Mouse (Mus musculus) liver, embryonic 13.5 days (tissue): ENCODE measurements around the gene Arsg. TPM values are rescaled to one million over a fixed set of nuclear protein-coding genes. Genes with fewer than 3 reads are reported as not detected.

Experiments used
- ATAC-seq: fragments of 200-750 bp; cut with Nextera tagmentation; 2 replicates; pipeline ENCODE4 v1.8.0; 2017; ENCODE audit warnings: low read depth, mild to moderate bottlenecking, moderate number of reproducible peaks, moderate library complexity
- DNase-seq: peaks from one replicate; pipeline ENCODE4 v3.0.0; 2022
- H3K27ac ChIP-seq: fragments of 300-500 bp; sonication (generic); 2 replicates; pipeline ENCODE4 v1.5.1; 2015; ENCODE audit warnings: moderate library complexity, mild to moderate bottlenecking, inconsistent platforms
- H3K27me3 ChIP-seq: fragments of 300-500 bp; sonication (generic); 2 replicates; pipeline ENCODE4 v1.6.1; 2015; ENCODE audit warnings: mild to moderate bottlenecking, inconsistent platforms
- H3K36me3 ChIP-seq: fragments of 300-500 bp; sonication (generic); 2 replicates; pipeline ENCODE4 v1.6.1; 2015; ENCODE audit warnings: mild to moderate bottlenecking, inconsistent platforms
- H3K4me1 ChIP-seq: fragments of 300-500 bp; sonication (generic); replicated peaks from 2 replicates; pipeline ENCODE4 v1.6.1; 2015; ENCODE audit warnings: inconsistent platforms
- H3K4me2 ChIP-seq: fragments of 300-500 bp; sonication (generic); 2 replicates; pipeline ENCODE4 v1.6.1; 2015; ENCODE audit warnings: inconsistent platforms, mild to moderate bottlenecking, moderate library complexity
- H3K4me3 ChIP-seq: fragments of 300-500 bp; sonication (generic); replicated peaks from 2 replicates; pipeline ENCODE4 v1.5.1; 2015; ENCODE audit warnings: mild to moderate bottlenecking, inconsistent platforms
- H3K9ac ChIP-seq: fragments of 300-500 bp; sonication (generic); 2 replicates; pipeline ENCODE4 v1.6.1; 2015; ENCODE audit warnings: mild to moderate bottlenecking, inconsistent platforms
- H3K9me3 ChIP-seq: fragments of 300-500 bp; sonication (generic); replicated peaks from 2 replicates; pipeline ENCODE4 v1.6.1; 2016; ENCODE audit warnings: inconsistent platforms
- WGBS: fragments of 180-500 bp; shearing (Covaris S2); methylation state at CpG from one replicate; pipeline ENCODE4 v1.1.7; 2015; ENCODE audit not compliant: insufficient replicate concordance; 5-methylcytosine and 5-hydroxymethylcytosine counted together
- polyA plus RNA-seq: library from polyadenylated mRNA; unstranded; fragments of >200 nt; fragmentation: Nextera tagmentation; extraction: Ambion mirVana; gene quantifications from 2 replicates; pipeline ENCODE4 v1.2.1, GENCODE M21; 2015

Gene Arsg
- polyA plus RNA-seq, 1 experiment from 2014 or later: 2.8 TPM

DNA sequence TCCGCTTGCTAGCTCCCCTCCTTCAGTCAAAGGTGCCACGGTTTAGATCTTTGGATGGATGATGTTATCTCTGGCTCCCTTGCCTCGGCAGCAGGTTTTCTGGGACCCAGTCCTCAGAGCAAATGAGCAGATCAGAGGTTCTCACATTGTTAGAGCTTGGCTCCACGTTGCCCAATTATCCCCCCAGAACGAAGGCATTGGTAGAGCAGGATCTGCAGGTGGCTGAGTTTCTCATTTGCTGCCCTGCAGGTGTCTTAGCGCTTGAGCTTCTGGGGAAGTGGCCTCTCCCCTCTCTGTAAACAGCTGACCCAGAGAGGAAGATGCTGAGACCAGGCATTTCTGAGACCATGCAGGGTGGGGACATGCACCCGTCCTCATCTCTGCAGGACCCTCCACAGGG, 47.8 kb downstream of the Arsg start:
- no peaks in the 10 kb centered on the region for H3K27me3 ChIP-seq
- no peak overlapping the region for H3K9ac ChIP-seq
- H3K4me1 ChIP-seq: peaks cover 40% of the 10 kb centered on the region
- ATAC-seq (no peak), DNase-seq (no peak)
- H3K4me3 ChIP-seq: no peak overlapping the region
- WGBS: 50% methylated on average over 7 of the region's 7 CpGs
- H3K27ac ChIP-seq: no peak overlapping the region
- no peaks in the 10 kb centered on the region for H3K9me3 ChIP-seq
- no peaks in the 10 kb centered on the region for H3K36me3 ChIP-seq
- H3K4me2 ChIP-seq: no peak overlapping the region

DNA sequence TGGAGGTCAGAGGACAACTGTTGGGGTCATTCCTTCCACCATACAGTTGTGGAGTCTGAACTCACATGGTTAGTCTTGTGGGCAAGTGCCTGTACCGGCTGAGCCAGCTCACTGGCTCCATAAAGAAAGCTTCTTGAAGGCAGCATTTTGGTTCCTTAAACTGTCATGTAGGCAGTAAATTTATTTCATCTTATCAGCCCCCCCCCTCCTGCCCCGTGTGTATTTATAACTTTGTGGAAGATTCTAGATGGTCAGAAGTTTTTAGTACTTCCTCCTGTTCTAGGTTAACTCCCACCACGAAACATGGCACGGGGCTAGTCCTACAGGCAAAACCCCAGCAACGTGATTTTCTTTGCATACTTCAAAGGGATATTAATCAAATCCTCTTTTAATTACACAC, 51.7 kb downstream of the Arsg start:
- Histone ChIP-seq H3K4me3 (no peak overlapping the region), H3K9me3 (no peaks in the 10 kb centered on the region), H3K4me2 (no peak overlapping the region), H3K36me3 (no peaks in the 10 kb centered on the region), H3K27me3 (no peaks in the 10 kb centered on the region), H3K9ac (no peak overlapping the region), H3K4me1 (peaks cover 14% of the 10 kb centered on the region), H3K27ac (no peak overlapping the region)
- ATAC-seq: no peak
- no peak for DNase-seq
- 47% methylated on average over 5 of the region's 5 CpGs for WGBS

DNA sequence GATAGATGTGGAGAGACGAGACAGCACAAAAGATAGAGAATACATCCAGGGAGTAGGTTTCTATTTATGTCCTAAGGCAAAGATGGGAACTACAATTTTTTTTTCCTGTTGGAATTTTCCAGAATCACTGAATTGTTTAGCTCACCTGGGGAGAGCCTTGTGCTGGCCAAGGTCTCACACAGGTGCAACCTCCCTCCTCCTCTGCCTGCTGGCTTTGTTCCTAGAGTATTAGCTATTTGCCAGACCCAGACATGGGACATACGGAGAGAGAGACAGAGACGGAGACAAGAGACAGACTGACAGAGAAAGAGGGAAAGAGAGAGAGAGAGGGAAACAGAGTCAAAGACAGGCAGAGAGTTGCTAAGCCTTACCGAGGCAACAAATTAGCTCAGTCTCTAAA, 52.4 kb downstream of the Arsg start:
- no peak overlapping the region for H3K4me2 ChIP-seq
- H3K9me3 ChIP-seq: no peaks in the 10 kb centered on the region
- H3K9ac ChIP-seq: no peak overlapping the region
- WGBS: 80% methylated on average over 4 of the region's 4 CpGs
- no peaks in the 10 kb centered on the region for H3K27me3 ChIP-seq
- no peak overlapping the region for H3K27ac ChIP-seq
- H3K36me3 ChIP-seq: no peaks in the 10 kb centered on the region
- no peak overlapping the region for H3K4me3 ChIP-seq
- DNase-seq: no peak
- peaks cover 7% of the 10 kb centered on the region for H3K4me1 ChIP-seq
- ATAC-seq: no peak

DNA sequence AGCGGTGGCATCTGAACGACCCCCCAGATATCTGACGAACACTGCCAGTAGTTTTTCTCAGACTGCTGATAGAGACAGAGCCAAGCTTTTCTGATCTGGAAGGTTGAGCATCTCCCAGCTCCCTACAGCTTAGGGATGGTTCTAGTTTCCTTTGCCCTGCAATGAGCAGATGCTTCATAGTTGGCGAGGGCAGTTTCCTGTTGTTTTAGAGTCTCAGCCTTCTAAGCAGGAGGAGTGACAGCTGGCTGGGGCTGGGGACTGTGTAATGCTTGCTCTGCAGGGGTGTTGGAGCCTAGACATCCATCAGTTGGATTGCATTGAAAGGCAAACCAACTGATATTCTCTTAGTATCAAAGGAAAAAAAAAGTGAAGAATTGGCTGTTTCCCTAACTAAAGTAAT, 56.9 kb downstream of the Arsg start:
- H3K27ac ChIP-seq: no peak overlapping the region
- no peaks in the 10 kb centered on the region for H3K9me3 ChIP-seq
- WGBS: 78% methylated on average over 4 of the region's 4 CpGs
- H3K4me3 ChIP-seq: no peak overlapping the region
- no peaks in the 10 kb centered on the region for H3K27me3 ChIP-seq
- H3K9ac ChIP-seq: no peak overlapping the region
- ATAC-seq (no peak), DNase-seq (no peak)
- H3K36me3 ChIP-seq: no peaks in the 10 kb centered on the region
- H3K4me1 ChIP-seq: no peaks in the 10 kb centered on the region
- H3K4me2 ChIP-seq: no peak overlapping the region

GRCm38 (mm10) chr11:109535966-109536365, 62.8 kb downstream of the Arsg start:
- H3K36me3 ChIP-seq: no peaks in the 10 kb centered on the region
- peaks cover 28% of the 10 kb centered on the region for H3K4me1 ChIP-seq
- no peaks in the 10 kb centered on the region for H3K9me3 ChIP-seq
- H3K27ac ChIP-seq: no peak overlapping the region
- no peaks in the 10 kb centered on the region for H3K27me3 ChIP-seq
- H3K9ac ChIP-seq: no peak overlapping the region
- no peak overlapping the region for H3K4me3 ChIP-seq
- DNase-seq (no peak), ATAC-seq (no peak)
- no peak overlapping the region for H3K4me2 ChIP-seq
- 82% methylated on average over 6 of the region's 6 CpGs for WGBS

DNA sequence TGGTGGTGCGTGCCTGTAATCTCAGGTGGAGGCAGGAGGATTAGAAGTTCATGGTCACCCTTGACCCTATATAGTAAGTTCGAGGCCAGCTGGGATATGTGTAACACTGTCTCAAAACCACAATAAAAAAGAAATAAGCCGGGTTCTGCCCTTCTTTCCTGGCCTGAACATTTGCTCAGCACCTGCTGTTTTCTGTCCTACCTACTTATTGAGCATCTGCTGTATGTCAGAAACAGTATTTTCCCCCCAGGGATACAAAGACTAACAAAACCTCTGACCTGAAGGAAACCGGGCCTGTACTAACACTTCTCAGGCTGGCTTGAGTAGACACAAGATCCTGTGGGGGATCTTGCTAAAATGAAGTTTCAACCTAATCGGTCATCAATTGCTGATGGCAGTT, 63.8 kb downstream of the Arsg start:
- no peaks in the 10 kb centered on the region for H3K36me3 ChIP-seq
- no peak overlapping the region for H3K27ac ChIP-seq
- DNase-seq: no peak
- H3K4me1 ChIP-seq: peaks cover 38% of the 10 kb centered on the region
- H3K9me3 ChIP-seq: no peaks in the 10 kb centered on the region
- no peaks in the 10 kb centered on the region for H3K27me3 ChIP-seq
- no peak overlapping the region for H3K4me2 ChIP-seq
- H3K9ac ChIP-seq: no peak overlapping the region
- WGBS: 74% methylated on average over 5 of the region's 5 CpGs
- no peak overlapping the region for H3K4me3 ChIP-seq
- no peak for ATAC-seq

DNA sequence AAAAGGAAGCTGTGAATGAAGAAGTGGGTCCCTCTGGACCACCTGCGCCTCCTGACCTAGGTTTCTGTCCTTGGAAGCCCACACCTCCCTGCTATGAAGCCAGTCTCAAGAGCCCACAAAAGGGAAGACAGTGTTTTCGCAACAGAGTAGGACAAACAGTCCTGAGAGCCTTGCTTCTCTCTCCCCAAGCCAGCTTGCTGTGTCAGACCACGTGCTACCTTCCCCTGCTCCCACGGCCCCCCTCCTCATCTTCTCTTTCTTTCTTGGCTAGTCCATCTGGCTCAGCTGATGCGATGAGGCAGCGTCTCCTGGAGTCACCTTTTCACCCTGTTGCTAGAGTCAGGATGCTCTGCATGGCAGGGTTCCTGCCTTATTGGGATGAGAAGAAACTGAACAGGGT, 66.1 kb downstream of the Arsg start:
- H3K36me3 ChIP-seq: no peaks in the 10 kb centered on the region
- DNase-seq (no peak), ATAC-seq (no peak)
- no peaks in the 10 kb centered on the region for H3K27me3 ChIP-seq
- no peaks in the 10 kb centered on the region for H3K9me3 ChIP-seq
- peaks cover 55% of the 10 kb centered on the region for H3K4me1 ChIP-seq
- no peak overlapping the region for H3K9ac ChIP-seq
- no peak overlapping the region for H3K4me2 ChIP-seq
- 56% methylated on average over 6 of the region's 6 CpGs for WGBS
- H3K4me3 ChIP-seq: no peak overlapping the region
- no peak overlapping the region for H3K27ac ChIP-seq

- Histone ChIP-seq H3K4me1 (peaks cover 89% of the 10 kb centered on the region), H3K9ac (no peak overlapping the region), H3K4me2 (no peak overlapping the region), H3K27ac (peak overlapping the region; percentile 80; the same call in 1 of the 2 replicates), H3K36me3 (no peaks in the 10 kb centered on the region), H3K27me3 (no peaks in the 10 kb centered on the region), H3K9me3 (no peaks in the 10 kb centered on the region), H3K4me3 (no peak overlapping the region)
- 75% methylated on average over 9 of the region's 9 CpGs for WGBS
- no peak for DNase-seq
- no peak for ATAC-seq
These were observed 70.3 kb downstream of the Arsg start for GRCm38 (mm10) chr11:109543466-109543865.

DNA sequence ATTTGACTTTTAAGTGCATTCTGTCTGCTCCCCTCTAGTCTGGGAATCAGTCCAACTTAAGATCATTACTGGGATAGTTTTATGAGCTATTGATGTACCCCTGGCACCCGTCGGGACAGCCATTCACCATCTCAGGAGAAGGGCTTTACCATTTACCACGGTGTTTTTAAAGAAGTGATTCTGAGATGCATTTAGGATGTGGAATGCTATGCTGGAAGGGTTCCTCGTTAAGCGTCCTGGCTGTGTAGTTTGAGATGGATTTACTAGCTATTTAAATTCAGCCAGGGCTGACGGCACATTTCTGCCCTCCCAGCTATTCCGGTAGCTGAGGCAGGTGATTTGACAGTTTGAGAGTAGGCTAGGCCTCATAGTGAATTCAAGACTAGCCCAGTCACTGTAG, 71.3 kb downstream of the Arsg start:
- Histone ChIP-seq H3K27ac (peak overlapping the region; percentile 80; the same call in 1 of the 2 replicates), H3K4me2 (no peak overlapping the region), H3K4me1 (peaks cover 89% of the 10 kb centered on the region), H3K36me3 (no peaks in the 10 kb centered on the region), H3K9me3 (no peaks in the 10 kb centered on the region), H3K27me3 (no peaks in the 10 kb centered on the region), H3K4me3 (no peak overlapping the region), H3K9ac (no peak overlapping the region)
- DNase-seq (no peak), ATAC-seq (no peak)
- 84% methylated on average over 7 of the region's 7 CpGs for WGBS

DNA sequence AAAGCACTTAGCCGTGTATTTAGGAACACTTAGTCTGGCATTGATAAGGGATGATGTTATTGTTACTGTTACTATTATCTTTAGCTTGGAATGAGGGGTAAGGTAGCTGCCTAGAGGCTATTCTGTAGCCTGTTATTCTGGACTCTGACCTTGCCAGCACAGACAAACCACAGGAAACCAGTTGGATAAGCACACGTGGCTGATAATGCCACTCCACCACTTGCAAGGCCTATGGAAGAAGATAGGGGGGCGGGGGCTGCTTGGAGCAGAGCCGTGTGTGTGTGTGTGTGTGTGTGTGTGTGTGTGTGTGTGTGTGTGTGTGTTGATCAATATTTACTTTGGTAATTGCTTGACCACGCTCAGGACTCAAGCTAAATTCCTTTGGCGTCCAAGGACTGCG, 72.1 kb downstream of the Arsg start:
- Histone ChIP-seq H3K4me2 (peak overlapping the region; percentile 53), H3K4me1 (peaks cover 90% of the 10 kb centered on the region)
- ATAC-seq: peak; percentile 43

GRCm38 (mm10) chr11:109545700-109546143, 72.5 kb downstream of the Arsg start:
- peak overlapping the region; percentile 20 for H3K9ac ChIP-seq
- WGBS: 29% methylated on average over 12 of the region's 12 CpGs
- H3K27ac ChIP-seq: peak overlapping the region; percentile 80
- no peaks in the 10 kb centered on the region for H3K27me3 ChIP-seq
- H3K4me2 ChIP-seq: peak overlapping the region; percentile 53
- DNase-seq (no peak), ATAC-seq (no peak)
- H3K4me3 ChIP-seq: no peak overlapping the region; the same call in 1 of the 2 replicates
- H3K9me3 ChIP-seq: no peaks in the 10 kb centered on the region
- no peaks in the 10 kb centered on the region for H3K36me3 ChIP-seq
- H3K4me1 ChIP-seq: peaks cover 90% of the 10 kb centered on the region

More for the DNA sequence above, 72.1 kb downstream of the Arsg start:
- Histone ChIP-seq H3K27me3 (no peaks in the 10 kb centered on the region), H3K9me3 (no peaks in the 10 kb centered on the region), H3K36me3 (no peaks in the 10 kb centered on the region), H3K9ac (peak overlapping the region; percentile 20), H3K4me3 (no peak overlapping the region; the same call in 1 of the 2 replicates), H3K27ac (peak overlapping the region; percentile 80)
- peak; percentile 43 for DNase-seq
- WGBS: 14% methylated on average over 7 of the region's 7 CpGs

GRCm38 (mm10) chr11:109546305-109547001, 73.3 kb downstream of the Arsg start:
- H3K27ac ChIP-seq: peak overlapping the region; percentile 80
- 63% methylated on average over 16 of the region's 16 CpGs for WGBS
- peak overlapping the region; percentile 20; the same call in 1 of the 2 replicates for H3K9ac ChIP-seq
- H3K4me2 ChIP-seq: 0 out of 2 replicates have a peak overlapping the region, but pooled peaks have one; percentile 53
- H3K27me3 ChIP-seq: no peaks in the 10 kb centered on the region
- DNase-seq: no peak
- H3K4me3 ChIP-seq: no peak overlapping the region
- H3K9me3 ChIP-seq: no peaks in the 10 kb centered on the region
- no peaks in the 10 kb centered on the region for H3K36me3 ChIP-seq
- peaks cover 90% of the 10 kb centered on the region for H3K4me1 ChIP-seq
- ATAC-seq: no peak
